In genomic region chr11:97149995-97150410, GRCm38 (mm10) we compare ENCODE assay signal across 7 mouse cellular contexts. TPM values are rescaled to one million over a fixed set of nuclear protein-coding genes. Genes with fewer than 3 reads are reported as not detected.
DNase-seq lines count a peak whose midpoint lies in the region; ATAC-seq and TF ChIP-seq lines count a peak whose summit lies in the region.

No protein-coding gene starts in this region.

- H3K27me3 ChIP-seq in forebrain, postnatal 0 days (ENCODE audit: insufficient read depth, low read length) = no peaks in the 10 kb centered on the region

- TF ChIP-seq POLR2A in brain, embryonic 14.5 days (IDR thresholded peaks at IDR 0.05; ENCODE audit: borderline replicate concordance, extremely low read depth, insufficient read depth, insufficient read length, poor library complexity, severe bottlenecking) = no peak

- no peak for TF ChIP-seq CTCF in brain, embryonic 14.5 days (IDR thresholded peaks at IDR 0.05; ENCODE audit: borderline replicate concordance, extremely low read depth, insufficient read depth, insufficient read length)
- no peak for TF ChIP-seq CTCF in forebrain, postnatal 0 days (IDR thresholded peaks at IDR 0.05; ENCODE audit: low read depth)

- H3K4me3 ChIP-seq in forebrain, postnatal 0 days (ENCODE audit: low read depth, low read length) = peak overlapping the region; percentile 86
- peak overlapping the region; percentile 74 for H3K4me3 ChIP-seq in macrophage (ENCODE audit: inconsistent target)

- peak; percentile 25 for DNase-seq in NIH3T3 (ENCODE audit: low read depth)
- peak; percentile 72 for DNase-seq in brain, embryonic 14.5 days (ENCODE audit: low read depth)
- DNase-seq in forebrain, postnatal 0 days = no peak
- peak; percentile 87 for DNase-seq in heart, postnatal 4 days
- DNase-seq in layer of hippocampus, postnatal 25 days (ENCODE audit: extremely low spot score in 1 of 2, low spot score in 1 of 2) = peak; percentile 41 to 51
- DNase-seq in right cerebral cortex, postnatal 4 days = peak; percentile 62

- no peaks in the 10 kb centered on the region for H3K9me3 ChIP-seq in forebrain, postnatal 0 days (ENCODE audit: low read length)

- peaks cover 33% of the 10 kb centered on the region for H3K79me2 ChIP-seq in macrophage (ENCODE audit: inconsistent target)

- H3K4me1 ChIP-seq in forebrain, postnatal 0 days (ENCODE audit: insufficient read depth) = peaks cover 19% of the 10 kb centered on the region

- H3K9ac ChIP-seq in forebrain, postnatal 0 days = peak overlapping the region; percentile 72

- H3K27ac ChIP-seq in forebrain, postnatal 0 days (ENCODE audit: low read depth, low read length) = peak overlapping the region; percentile 76
- H3K27ac ChIP-seq in macrophage = peak overlapping the region; percentile 90

- no peak; the same call in 1 of the 2 replicates for ATAC-seq in forebrain, postnatal 0 days

- peak overlapping the region; percentile 82 for H3K4me2 ChIP-seq in forebrain, postnatal 0 days (ENCODE audit: low read depth)

- WGBS in forebrain, postnatal 0 days = 4% methylated on average over 14 of the region's 14 CpGs
- 1% methylated on average over 14 of the region's 14 CpGs for WGBS in macrophage (ENCODE audit: missing documents)

- H3K36me3 ChIP-seq in forebrain, postnatal 0 days (ENCODE audit: insufficient read depth) = peaks cover 15% of the 10 kb centered on the region
- H3K36me3 ChIP-seq in macrophage (ENCODE audit: inconsistent target) = peaks cover 17% of the 10 kb centered on the region; the same call in 1 of the 2 replicates

RNA-seq across cellular contexts. Expression of gene Tbkbp1, which starts 1.3 kb away (rescaled TPM):
- polyA plus RNA-seq in brain, embryonic 14.5 days (2012; rRNA removed) = 55.6 and 65.1 TPM in 2 replicates
- 35.8 and 36.4 TPM in 2 replicates for total RNA-seq in forebrain, postnatal 0 days (2014; rRNA removed)
- polyA plus RNA-seq in forebrain, postnatal 0 days (2015; fragmentation: Nextera tagmentation; extraction: Ambion mirVana) = 9.2 and 9.9 TPM in 2 replicates
- total RNA-seq in heart, postnatal 4 days (2021) = 10 to 100 TPM; 17.0 to 17.7 TPM
- 10 to 100 TPM; 75.8 to 82.0 TPM for total RNA-seq in layer of hippocampus, postnatal 25 days (2021)
- 10 to 100 TPM; 10.1 to 60.2 (median 30.0) TPM for total RNA-seq in macrophage (2018; cell fraction: chromatin; rRNA removed)
- 10 to 100 TPM in 22 of 26 experiments, 1 to 10 TPM in 4; 8.5 to 26.7 (median 15.7) TPM for total RNA-seq in macrophage (2018; cell fraction: cytosol; rRNA removed)
- 10 to 100 TPM; 11.8 to 48.8 (median 23.9) TPM for total RNA-seq in macrophage (2018; cell fraction: nucleus; rRNA removed)
- 21.0 to 27.3 TPM (median 25.6 TPM) in 3 replicates for polyA plus RNA-seq in macrophage (2018)

RNA-seq across cellular contexts. Expression of gene Tbx21, which starts 34.9 kb away (rescaled TPM):
- polyA plus RNA-seq in brain, embryonic 14.5 days (2012; rRNA removed) = 0.12 and 0.21 TPM in 2 replicates
- 1.6 and 1.7 TPM in 2 replicates for total RNA-seq in forebrain, postnatal 0 days (2014; rRNA removed)
- 2.2 and 2.9 TPM in 2 replicates for polyA plus RNA-seq in forebrain, postnatal 0 days (2015; fragmentation: Nextera tagmentation; extraction: Ambion mirVana)
- total RNA-seq in heart, postnatal 4 days (2021) = not detected
- under 1 TPM in 1 of 2 experiments, not detected in 1; 0.10 TPM for total RNA-seq in layer of hippocampus, postnatal 25 days (2021)
- not detected for total RNA-seq in macrophage (2018; cell fraction: chromatin; rRNA removed)
- total RNA-seq in macrophage (2018; cell fraction: cytosol; rRNA removed) = under 1 TPM in 3 of 26 experiments, not detected in 23; 0.07 to 0.09 (median 0.07) TPM
- not detected for total RNA-seq in macrophage (2018; cell fraction: nucleus; rRNA removed)
- polyA plus RNA-seq in macrophage (2018) = 0.09 TPM in 1 of 3 replicates, not detected in the others

RNA-seq across cellular contexts. Expression of gene Kpnb1, which starts 37.7 kb away (rescaled TPM):
- 106 and 129 TPM in 2 replicates for polyA plus RNA-seq in brain, embryonic 14.5 days (2012; rRNA removed)
- 112 and 124 TPM in 2 replicates for total RNA-seq in forebrain, postnatal 0 days (2014; rRNA removed)
- 19.2 and 24.6 TPM in 2 replicates for polyA plus RNA-seq in forebrain, postnatal 0 days (2015; fragmentation: Nextera tagmentation; extraction: Ambion mirVana)
- total RNA-seq in heart, postnatal 4 days (2021) = 100 to 1,000 TPM; 160 to 162 TPM
- total RNA-seq in layer of hippocampus, postnatal 25 days (2021) = 100 to 1,000 TPM; 123 to 130 TPM
- total RNA-seq in macrophage (2018; cell fraction: chromatin; rRNA removed) = 100 to 1,000 TPM in 17 of 26 experiments, 10 to 100 TPM in 9; 32.5 to 177 (median 129) TPM
- 100 to 1,000 TPM in 4 of 26 experiments, 10 to 100 TPM in 22; 57.8 to 122 (median 82.9) TPM for total RNA-seq in macrophage (2018; cell fraction: cytosol; rRNA removed)
- 100 to 1,000 TPM in 13 of 26 experiments, 10 to 100 TPM in 13; 49.6 to 222 (median 99.3) TPM for total RNA-seq in macrophage (2018; cell fraction: nucleus; rRNA removed)
- 63.7 to 139 TPM (median 123 TPM) in 3 replicates for polyA plus RNA-seq in macrophage (2018)
